Mouse (Mus musculus): Measurements from ENCODE around the gene Gm10203. TPM values are rescaled to one million over a fixed set of nuclear protein-coding genes. Genes with fewer than 3 reads are reported as not detected.

Gene Gm10203
- polyA plus RNA-seq, 1 experiment: not detected

GRCm38 (mm10) chr6:149153473-149154115 is 23.6 kb downstream of the Gm10203 start:
- no peak for TF ChIP-seq GATA1 (IDR thresholded peaks at IDR 0.05; ENCODE audit: low read length)

GRCm38 (mm10) chr6:149154116-149155030 is 24.4 kb downstream of the Gm10203 start:
- no peak for TF ChIP-seq GATA1 (IDR thresholded peaks at IDR 0.05; ENCODE audit: low read length)

GRCm38 (mm10) chr6:149155031-149155841 is 25.3 kb downstream of the Gm10203 start:
- no peak for TF ChIP-seq GATA1 (IDR thresholded peaks at IDR 0.05; ENCODE audit: low read length)

GRCm38 (mm10) chr6:149167672-149168071 is 37.7 kb downstream of the Gm10203 start:
- TF ChIP-seq GATA1 (IDR thresholded peaks at IDR 0.05; ENCODE audit: low read length): no peak

- no peak for TF ChIP-seq GATA1 (IDR thresholded peaks at IDR 0.05; ENCODE audit: low read length)
Measured at GRCm38 (mm10) chr6:149168436-149168835, 38.5 kb downstream of the Gm10203 start.

- no peak for TF ChIP-seq GATA1 (IDR thresholded peaks at IDR 0.05; ENCODE audit: low read length)
Measured at GRCm38 (mm10) chr6:149173831-149174625, 44.1 kb downstream of the Gm10203 start.

GRCm38 (mm10) chr6:149174932-149175570 is 45.1 kb downstream of the Gm10203 start:
- no peak for TF ChIP-seq GATA1 (IDR thresholded peaks at IDR 0.05; ENCODE audit: low read length)

- TF ChIP-seq GATA1 (IDR thresholded peaks at IDR 0.05; ENCODE audit: low read length): peak; percentile 69
Measured at GRCm38 (mm10) chr6:149179064-149179463, 49.1 kb downstream of the Gm10203 start.

Other genes starting within 250 kb of the Gm10203 start
- 2.8 and 3.9 TPM in 2 replicates for gene Caprin2, start 233.9 kb upstream of the Gm10203 start, polyA plus RNA-seq (2012)
- 12.1 and 22.5 TPM in 2 replicates for gene Sinhcaf, start 183.7 kb upstream of the Gm10203 start, polyA plus RNA-seq (2012)
- gene Dennd5b, start 28.5 kb upstream of the Gm10203 start, polyA plus RNA-seq (2012): not detected in 2 replicates
- 0.57 and 0.66 TPM in 2 replicates for gene Etfbkmt, start 9.7 kb downstream of the Gm10203 start, polyA plus RNA-seq (2012)
- gene Amn1, start 58.5 kb downstream of the Gm10203 start, polyA plus RNA-seq (2012): 3.0 and 3.8 TPM in 2 replicates
- gene Resf1, start 179.2 kb downstream of the Gm10203 start, polyA plus RNA-seq (2012): 27.9 and 44.4 TPM in 2 replicates

All from G1E-ER4 (cell line).